Mouse (Mus musculus) heart, embryonic 12.5 days (tissue): ENCODE data around the gene Zfp865. TPM values are rescaled to one million over a fixed set of nuclear protein-coding genes. Genes with fewer than 3 reads are reported as not detected.
"Not testable (repeated sequence)": the region's sequence is repeated elsewhere in the genome, so short reads cannot be mapped to it uniquely, and the experiment has no call there.

Experiments used
- ATAC-seq: fragments of 200-750 bp; cut with Nextera tagmentation; 2 replicates; pipeline ENCODE4 v1.8.0; 2017; ENCODE audit warnings: moderate TSS enrichment, moderate library complexity; ENCODE audit not compliant: insufficient number of reproducible peaks, low FRiP score
- H3K27ac ChIP-seq: fragments of 300-500 bp; sonication (generic); 2 replicates; pipeline ENCODE4 v1.5.1; 2016; ENCODE audit warnings: mild to moderate bottlenecking, moderate library complexity; ENCODE audit not compliant: poor library complexity, severe bottlenecking
- H3K27me3 ChIP-seq: fragments of 300-500 bp; sonication (generic); replicated peaks from 2 replicates; pipeline ENCODE4 v1.6.1; 2016; ENCODE audit warnings: mild to moderate bottlenecking, moderate library complexity
- H3K36me3 ChIP-seq: fragments of 300-500 bp; sonication (generic); 2 replicates; pipeline ENCODE4 v1.6.1; 2016; ENCODE audit warnings: mild to moderate bottlenecking, moderate library complexity
- H3K4me1 ChIP-seq: fragments of 300-500 bp; sonication (generic); replicated peaks from 2 replicates; pipeline ENCODE4 v1.6.1; 2016; ENCODE audit warnings: mild to moderate bottlenecking
- H3K4me2 ChIP-seq: fragments of 300-500 bp; sonication (generic); 2 replicates; pipeline ENCODE4 v1.6.1; 2016; ENCODE audit warnings: mild to moderate bottlenecking, moderate library complexity
- H3K4me3 ChIP-seq: fragments of 300-500 bp; sonication (generic); 2 replicates; pipeline ENCODE4 v1.5.1; 2016; ENCODE audit warnings: mild to moderate bottlenecking
- H3K9ac ChIP-seq: fragments of 300-500 bp; sonication (generic); 2 replicates; pipeline ENCODE4 v1.6.1; 2016; ENCODE audit warnings: mild to moderate bottlenecking, moderate library complexity
- H3K9me3 ChIP-seq: fragments of 300-500 bp; sonication (generic); replicated peaks from 2 replicates; pipeline ENCODE4 v1.6.1; 2016; ENCODE audit warnings: mild to moderate bottlenecking, moderate library complexity
- WGBS: fragments of 180-500 bp; shearing (Covaris S2); methylation state at CpG from one replicate; pipeline ENCODE4 v1.1.7; 2016; 5-methylcytosine and 5-hydroxymethylcytosine counted together
- polyA plus RNA-seq: library from polyadenylated mRNA; unstranded; fragments of >200 nt; fragmentation: Nextera tagmentation; extraction: Ambion mirVana; gene quantifications from 2 replicates; pipeline ENCODE4 v1.2.1, GENCODE M21; 2016

Gene Zfp865
- polyA plus RNA-seq, 1 experiment from 2014 or later = 5.1 TPM

- 5% methylated on average over 19 of the region's 19 CpGs for WGBS
- ATAC-seq = no peak; the same call in none of the 2 replicates
- Histone ChIP-seq H3K27me3 (peaks cover 31% of the 10 kb centered on the region), H3K4me3 (peak overlapping the region; percentile 60), H3K4me1 (peaks cover 28% of the 10 kb centered on the region), H3K9ac (peak overlapping the region; percentile 79), H3K27ac (0 out of 2 replicates have a peak overlapping the region, but pooled peaks have one; percentile 68), H3K9me3 (peaks cover 4% of the 10 kb centered on the region; the same call in 1 of the 2 replicates), H3K36me3 (peaks cover 35% of the 10 kb centered on the region), H3K4me2 (peak overlapping the region; percentile 73)
Measured at GRCm38 (mm10) chr7:4995268-4996002, 24.7 kb upstream of the Zfp865 start.

- Histone ChIP-seq H3K27ac (peak within 1 kb of the TSS; percentile 68), H3K4me1 (peaks cover 28% of the 10 kb centered on the region), H3K36me3 (peaks cover 32% of the 10 kb centered on the region), H3K4me3 (peak within 1 kb of the TSS; percentile 60), H3K9me3 (no peaks in the 10 kb centered on the region; the same call in 1 of the 2 replicates), H3K4me2 (peak within 1 kb of the TSS; percentile 73), H3K27me3 (peaks cover 31% of the 10 kb centered on the region), H3K9ac (peak within 1 kb of the TSS; percentile 79)
- ATAC-seq = peak; percentile 81
- 5% methylated on average over 18 of the region's 26 CpGs for WGBS
Measured at GRCm38 (mm10) chr7:4996003-4996895, 23.9 kb upstream of the Zfp865 start, which contains the start of gene Zfp579. Zfp579 (minus strand) TSS chr7:4996158.

- Histone ChIP-seq H3K27me3 (peaks cover 31% of the 10 kb centered on the region), H3K27ac (0 out of 2 replicates have a peak overlapping the region, but pooled peaks have one; percentile 68), H3K9me3 (no peaks in the 10 kb centered on the region; the same call in 1 of the 2 replicates), H3K4me2 (peak overlapping the region; percentile 73), H3K36me3 (peaks cover 25% of the 10 kb centered on the region), H3K4me1 (peaks cover 28% of the 10 kb centered on the region), H3K9ac (peak overlapping the region; percentile 79; the same call in 1 of the 2 replicates), H3K4me3 (0 out of 2 replicates have a peak overlapping the region, but pooled peaks have one; percentile 60)
- no peak for ATAC-seq
- WGBS = 53% methylated on average over 8 of the region's 8 CpGs
Measured at GRCm38 (mm10) chr7:4996934-4997333, 23.2 kb upstream of the Zfp865 start.

GRCm38 (mm10) chr7:4999876-5000275 is 20.3 kb upstream of the Zfp865 start:
- WGBS = 61% methylated on average over 2 of the region's 2 CpGs
- no peak overlapping the region for H3K4me2 ChIP-seq
- peaks cover 4% of the 10 kb centered on the region for H3K27me3 ChIP-seq
- no peak overlapping the region for H3K9ac ChIP-seq
- H3K36me3 ChIP-seq = no peaks in the 10 kb centered on the region
- no peak overlapping the region for H3K27ac ChIP-seq
- H3K9me3 ChIP-seq = no peaks in the 10 kb centered on the region; the same call in 1 of the 2 replicates
- no peak for ATAC-seq
- H3K4me3 ChIP-seq = no peak overlapping the region
- H3K4me1 ChIP-seq = peaks cover 13% of the 10 kb centered on the region

GRCm38 (mm10) chr7:5002876-5003275 is 17.3 kb upstream of the Zfp865 start:
- H3K36me3 ChIP-seq = peaks cover 16% of the 10 kb centered on the region
- H3K9me3 ChIP-seq, H3K27me3 ChIP-seq, ATAC-seq, H3K9ac ChIP-seq, H3K27ac ChIP-seq, H3K4me3 ChIP-seq, H3K4me2 ChIP-seq, H3K4me1 ChIP-seq: not testable (repeated sequence)
- WGBS = 63% methylated on average over 8 of the region's 8 CpGs

- 93% methylated on average over 26 of the region's 26 CpGs for WGBS
- no peak overlapping the region for H3K9ac ChIP-seq
- no peak; the same call in 1 of the 2 replicates for ATAC-seq
Measured at GRCm38 (mm10) chr7:5008229-5008628, 11.9 kb upstream of the Zfp865 start.

GRCm38 (mm10) chr7:5012681-5013513 is 7.3 kb upstream of the Zfp865 start:
- no peak for ATAC-seq
- no peak overlapping the region for H3K4me3 ChIP-seq
- peaks cover 60% of the 10 kb centered on the region for H3K36me3 ChIP-seq

More at GRCm38 (mm10) chr7:5008229-5008628, 11.9 kb upstream of the Zfp865 start:
- Histone ChIP-seq H3K4me3 (no peak overlapping the region), H3K4me1 (0 out of 2 replicates have a peak, but pooled peaks cover 2% of the 10 kb centered on the region), H3K36me3 (peaks cover 67% of the 10 kb centered on the region), H3K27ac (no peak overlapping the region), H3K9me3 (0 out of 2 replicates have a peak, but pooled peaks cover 8% of the 10 kb centered on the region), H3K4me2 (no peak overlapping the region), H3K27me3 (no peaks in the 10 kb centered on the region)

GRCm38 (mm10) chr7:5014251-5015117 is 5.7 kb upstream of the Zfp865 start, which contains the start of the genes Zfp524 and Fiz1:
Zfp524 (plus strand) TSS chr7:5014415.
Fiz1 (minus strand) TSS chr7:5014697.
- H3K9me3 ChIP-seq = no peaks in the 10 kb centered on the region
- WGBS = under 1% methylated on average over 42 of the region's 42 CpGs
- H3K4me2 ChIP-seq = peak within 1 kb of the TSS; percentile 65
- peak within 1 kb of the TSS; percentile 91 for H3K9ac ChIP-seq
- peak within 1 kb of the TSS; percentile 99 for H3K27ac ChIP-seq
- ATAC-seq = peak; percentile 87
- peaks cover 8% of the 10 kb centered on the region for H3K4me1 ChIP-seq
- H3K27me3 ChIP-seq = no peaks in the 10 kb centered on the region
- H3K4me3 ChIP-seq = peak within 1 kb of the TSS; percentile 88
- H3K36me3 ChIP-seq = peaks cover 49% of the 10 kb centered on the region

More at GRCm38 (mm10) chr7:5012681-5013513, 7.3 kb upstream of the Zfp865 start:
- Histone ChIP-seq H3K9me3 (0 out of 2 replicates have a peak, but pooled peaks cover 8% of the 10 kb centered on the region), H3K9ac (no peak overlapping the region), H3K4me2 (peak overlapping the region; percentile 65), H3K27me3 (no peaks in the 10 kb centered on the region), H3K27ac (no peak overlapping the region), H3K4me1 (peaks cover 8% of the 10 kb centered on the region)
- 90% methylated on average over 27 of the region's 27 CpGs for WGBS

- Histone ChIP-seq H3K27ac (peak within 1 kb of the TSS; percentile 99), H3K4me3 (peak within 1 kb of the TSS; percentile 88), H3K4me2 (peak within 1 kb of the TSS; percentile 65), H3K4me1 (peaks cover 8% of the 10 kb centered on the region), H3K36me3 (peaks cover 40% of the 10 kb centered on the region), H3K9me3 (no peaks in the 10 kb centered on the region), H3K27me3 (no peaks in the 10 kb centered on the region), H3K9ac (peak within 1 kb of the TSS; percentile 91)
- ATAC-seq = peak; percentile 88
- under 1% methylated on average over 64 of the region's 76 CpGs for WGBS
Measured at GRCm38 (mm10) chr7:5015118-5016001, 4.8 kb upstream of the Zfp865 start, which contains the start of gene Gm44973. Gm44973 (plus strand) TSS chr7:5015496.
